Mouse (Mus musculus): ENCODE results near the gene Tatdn3.

Tatdn3 gene

DNA sequence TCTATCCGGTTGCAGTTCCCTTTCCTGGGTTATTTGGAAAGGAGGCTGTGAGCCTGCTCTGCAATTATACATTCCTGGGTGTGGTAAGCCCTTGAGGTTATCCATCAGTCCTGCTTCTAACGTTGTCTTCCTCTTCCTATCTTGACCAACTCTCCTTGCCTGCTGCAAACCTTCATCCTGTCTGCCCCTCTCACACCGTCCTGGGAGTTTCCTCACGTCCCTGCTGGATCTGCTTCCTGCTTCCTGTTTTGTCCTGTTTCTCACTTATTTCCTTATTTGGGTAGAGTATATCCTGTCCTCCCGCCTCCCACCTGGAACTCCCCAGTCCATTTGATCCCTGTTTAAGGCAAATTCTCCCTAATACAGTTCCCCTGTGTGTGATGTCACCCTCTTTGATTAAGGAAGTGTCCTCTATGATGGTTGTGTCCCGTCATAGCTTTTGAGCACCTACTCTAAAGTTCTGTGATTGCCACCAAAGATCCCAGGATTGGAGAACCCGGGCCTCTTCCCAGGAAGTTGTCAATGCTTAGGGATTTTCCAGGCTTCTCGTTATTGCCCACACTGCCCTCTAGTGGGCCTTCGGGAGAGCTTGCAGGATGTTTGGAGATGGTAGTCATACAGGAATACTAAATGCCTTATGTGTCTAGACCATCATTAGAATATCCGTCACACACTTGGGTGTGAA, 12.6 kb upstream of the Tatdn3 start:
- peak; percentile 94 for DNase-seq (ENCODE audit: low read depth, low spot score)

DNA sequence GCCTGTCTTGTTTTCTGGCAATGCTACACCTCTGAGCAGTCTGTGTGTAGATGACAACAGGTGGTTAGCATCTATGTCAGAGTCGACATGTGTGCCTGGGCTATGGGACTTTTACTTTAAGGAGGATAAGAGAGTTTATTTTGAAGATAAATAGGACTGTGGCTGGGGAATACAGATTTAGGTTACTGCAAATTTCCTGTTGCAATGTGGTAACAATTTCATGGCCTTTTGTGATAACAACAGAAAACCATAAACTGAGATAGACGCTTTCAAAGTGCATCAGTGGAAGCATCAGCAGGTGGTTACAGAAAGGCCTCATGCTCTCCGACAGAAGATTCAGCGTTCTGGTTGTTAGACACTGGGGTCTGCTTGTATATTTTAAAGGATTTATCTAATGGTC, 10.8 kb upstream of the Tatdn3 start:
- no peak for DNase-seq (ENCODE audit: low read depth, low spot score)

DNA sequence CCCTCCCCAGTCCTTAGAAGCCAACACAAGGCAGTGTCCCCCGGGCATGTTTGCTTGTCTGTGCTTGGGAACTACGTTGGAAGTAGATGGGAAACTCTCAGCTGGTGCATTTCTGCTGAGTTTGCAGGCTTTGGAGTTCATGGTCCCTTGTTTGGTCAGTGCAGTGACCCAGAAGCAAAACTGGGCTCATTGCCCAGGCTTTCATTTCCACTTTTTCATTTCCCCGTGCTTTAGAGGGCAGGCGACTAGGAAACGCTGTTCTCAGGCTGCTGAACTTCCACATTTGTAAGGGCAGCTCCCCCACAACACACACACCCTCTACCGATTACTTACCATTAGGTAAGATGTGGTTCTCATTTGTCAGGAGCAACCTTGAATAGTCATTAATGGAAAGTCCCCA, 10.3 kb upstream of the Tatdn3 start:
- DNase-seq (ENCODE audit: low read depth, low spot score): no peak

DNA sequence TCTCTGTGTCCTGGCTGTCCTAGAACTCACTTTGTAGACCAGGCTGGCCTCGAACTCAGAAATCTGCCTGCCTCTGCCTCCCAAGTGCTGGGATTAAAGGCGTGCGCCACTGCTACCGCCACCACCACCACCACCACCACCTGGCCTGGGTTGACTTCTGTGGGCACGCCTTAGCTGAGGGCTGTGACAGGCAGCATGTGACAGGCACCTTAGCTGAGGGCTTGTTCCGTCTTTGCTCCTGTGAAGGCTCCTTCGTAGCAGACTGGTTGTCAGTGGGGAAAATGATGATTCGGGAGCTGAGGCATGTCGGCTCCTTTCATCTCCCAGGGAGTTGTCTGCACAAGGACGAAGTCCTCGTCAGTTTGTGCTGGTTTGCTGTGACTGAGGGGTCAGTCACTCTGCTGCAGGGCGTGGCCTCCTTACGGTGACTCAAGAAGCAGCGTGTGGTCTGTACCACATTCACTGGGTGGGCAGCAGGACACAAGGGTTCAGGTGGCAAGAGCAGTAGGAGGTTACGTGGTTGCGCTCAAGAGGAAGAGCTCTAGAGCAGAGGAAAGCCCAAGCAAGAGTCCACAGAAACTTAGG, 9.7 kb upstream of the Tatdn3 start:
- DNase-seq (ENCODE audit: low read depth, low spot score): no peak

DNA sequence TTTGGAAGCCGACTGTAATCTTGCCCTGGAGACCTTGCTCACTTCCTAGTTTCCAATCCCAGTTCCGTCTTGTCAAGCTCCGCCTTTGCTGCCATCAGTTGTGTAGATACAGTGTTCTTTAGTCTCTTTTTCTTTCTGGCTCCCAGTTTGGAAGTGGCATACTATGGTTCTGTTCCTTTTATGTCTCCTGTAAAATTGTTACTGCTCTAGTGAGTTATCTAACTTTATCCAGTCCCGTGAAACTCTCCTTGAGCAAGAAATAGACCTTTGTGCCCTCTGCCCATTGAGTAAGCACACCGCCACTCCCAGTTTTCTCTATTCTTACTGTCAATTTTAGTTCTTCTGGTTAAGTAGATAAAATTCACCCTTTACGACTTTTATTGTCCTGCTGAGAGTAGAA, 8.9 kb upstream of the Tatdn3 start:
- DNase-seq (ENCODE audit: low read depth, low spot score): no peak

DNA sequence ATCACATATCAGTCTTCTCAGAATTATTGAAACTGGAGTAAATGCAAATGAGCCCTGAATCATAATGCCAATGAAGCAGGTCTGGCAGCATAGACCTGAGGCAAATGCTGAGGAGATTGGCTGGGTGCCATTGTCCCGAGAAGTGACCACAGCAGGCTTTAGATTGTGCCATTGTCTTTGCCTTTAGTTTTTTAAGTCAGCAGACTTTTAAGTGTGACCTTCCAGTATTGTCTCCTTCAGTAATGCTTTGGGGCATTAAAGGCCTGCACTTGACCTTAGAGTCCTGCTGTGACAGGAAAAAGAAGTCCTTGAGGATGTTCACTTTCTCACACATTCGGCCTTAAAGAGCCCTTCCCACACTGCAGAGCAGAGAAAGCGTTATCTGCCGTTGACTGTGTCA, 7.5 kb upstream of the Tatdn3 start:
- DNase-seq (ENCODE audit: low read depth, low spot score): no peak

DNA sequence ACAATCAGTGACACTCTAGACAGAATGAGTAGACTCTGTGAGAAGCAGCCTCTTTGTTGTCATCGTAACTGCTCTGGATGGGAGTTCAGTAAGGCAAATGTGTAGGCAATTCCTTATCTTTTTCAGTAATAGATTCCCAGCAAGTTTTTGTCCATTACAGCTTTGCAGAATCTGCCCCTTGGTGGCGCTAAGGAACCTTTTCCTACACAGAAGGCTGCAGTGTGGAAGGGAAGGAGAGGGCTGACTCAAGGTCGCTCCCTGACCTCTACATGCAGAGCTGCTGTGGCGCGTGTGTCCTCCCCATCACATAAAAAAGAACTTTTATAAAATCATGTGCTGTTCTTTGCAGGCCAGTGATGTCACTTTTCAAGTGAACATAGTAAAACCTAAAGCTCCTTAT, 5.6 kb upstream of the Tatdn3 start:
- DNase-seq (ENCODE audit: low read depth, low spot score): peak; percentile 61

DNA sequence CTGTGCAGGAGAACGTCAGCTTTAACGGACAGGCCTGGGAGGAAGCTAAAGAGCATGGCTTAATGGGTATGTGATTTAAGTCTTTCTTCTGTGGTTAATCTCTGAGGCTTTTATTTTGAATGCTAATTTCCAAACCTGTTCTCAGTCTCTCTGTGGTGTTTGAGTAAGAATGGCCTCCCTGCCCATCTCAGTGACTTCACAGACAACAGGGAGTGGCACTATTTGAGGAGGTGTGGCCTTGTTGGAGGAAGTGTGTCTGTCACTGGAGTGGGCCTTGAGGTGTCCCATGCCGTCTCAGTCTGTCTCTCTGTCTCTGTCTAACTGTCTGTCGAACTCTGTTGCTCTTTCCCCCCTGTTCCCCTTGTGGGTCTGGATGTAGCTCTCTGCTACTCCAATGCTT, 2.5 kb upstream of the Tatdn3 start:
- DNase-seq (ENCODE audit: low read depth, low spot score): no peak

DNA sequence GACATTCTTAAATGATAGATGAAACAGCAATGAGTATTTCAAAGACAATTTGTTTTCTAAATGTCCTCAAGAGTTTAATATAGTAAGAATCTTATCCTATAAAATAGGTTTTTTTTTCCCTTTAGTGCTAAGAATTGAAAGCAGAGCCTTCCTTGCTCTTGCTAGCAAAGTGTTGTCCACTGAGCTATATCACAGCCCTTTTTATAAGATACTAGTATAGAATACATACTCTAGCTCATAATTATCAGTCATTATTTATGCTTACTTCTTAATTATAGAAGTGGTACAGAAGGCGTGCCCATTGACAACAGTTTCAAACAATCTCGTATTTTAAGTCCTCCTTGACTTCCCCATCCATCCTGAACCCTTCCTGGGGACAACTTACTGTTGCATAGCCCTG, 1.8 kb upstream of the Tatdn3 start:
- DNase-seq (ENCODE audit: low read depth, low spot score): no peak

DNA sequence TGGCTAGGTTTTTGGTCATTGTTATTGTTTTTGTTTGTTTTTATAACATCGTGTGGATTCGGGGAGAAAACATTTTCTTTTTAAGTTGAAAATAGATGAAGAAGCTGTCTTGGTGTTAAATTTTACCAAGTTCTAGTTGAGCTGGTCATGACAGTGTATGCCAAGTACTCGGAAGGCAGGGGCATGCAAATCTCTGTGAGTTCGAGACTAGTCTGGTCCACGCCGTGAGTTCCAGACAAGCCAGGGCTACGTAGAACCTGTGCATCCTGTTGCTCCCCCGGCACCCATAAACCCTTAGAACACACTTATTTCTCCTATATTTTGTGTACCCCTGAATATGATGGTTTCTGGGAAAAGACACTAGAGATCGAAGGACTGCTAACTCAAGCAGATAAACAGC, 968 bp upstream of the Tatdn3 start:
- no peak for DNase-seq (ENCODE audit: low read depth, low spot score)

DNA sequence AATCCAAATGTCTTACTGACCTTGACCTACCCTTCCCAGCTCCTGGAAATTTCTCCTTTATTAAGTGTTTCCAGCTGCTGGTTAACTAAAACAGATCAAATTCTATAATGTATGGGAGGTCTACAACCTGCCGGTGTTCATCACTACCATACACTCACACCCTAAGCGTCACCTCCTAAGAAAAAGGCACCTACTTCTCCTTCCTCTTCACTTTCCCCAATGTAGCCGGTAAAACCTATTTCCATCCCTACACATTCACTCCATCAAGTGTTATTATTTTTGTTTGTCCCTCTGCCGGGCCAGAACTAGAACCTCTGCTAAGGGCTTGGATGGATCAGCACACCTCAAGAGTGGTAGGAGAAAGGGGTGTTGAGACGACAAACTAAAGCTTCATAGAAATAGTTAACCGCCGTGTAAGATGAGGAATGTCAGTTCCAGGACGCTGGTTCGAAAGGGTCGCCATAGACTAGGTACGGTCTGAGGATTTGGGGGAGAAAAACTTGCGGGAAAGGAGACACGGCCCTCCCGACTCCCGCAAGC, 421 bp downstream of the Tatdn3 start:
- no peak for DNase-seq (ENCODE audit: low read depth, low spot score)

DNA sequence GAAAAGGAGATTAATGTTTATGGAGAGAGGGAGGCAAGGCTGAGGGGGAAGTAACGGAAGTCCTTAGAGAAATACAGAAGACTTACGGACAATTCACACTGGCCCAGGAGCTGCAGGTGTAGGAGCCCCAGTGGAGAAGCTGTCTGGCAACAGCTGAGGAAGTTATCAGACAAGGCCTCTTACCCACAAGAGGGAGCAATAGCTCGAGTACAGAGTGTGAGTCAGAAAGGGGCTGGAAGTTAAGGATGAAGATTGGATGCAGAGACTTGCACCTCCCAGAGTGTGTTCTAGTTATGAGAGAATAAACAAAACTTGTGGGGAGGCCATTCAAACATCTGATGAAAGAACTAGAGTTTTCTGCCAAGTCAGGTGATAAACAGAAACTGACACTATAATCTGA, 5.3 kb downstream of the Tatdn3 start:
- peak; percentile 71 for DNase-seq (ENCODE audit: low read depth, low spot score)

DNA sequence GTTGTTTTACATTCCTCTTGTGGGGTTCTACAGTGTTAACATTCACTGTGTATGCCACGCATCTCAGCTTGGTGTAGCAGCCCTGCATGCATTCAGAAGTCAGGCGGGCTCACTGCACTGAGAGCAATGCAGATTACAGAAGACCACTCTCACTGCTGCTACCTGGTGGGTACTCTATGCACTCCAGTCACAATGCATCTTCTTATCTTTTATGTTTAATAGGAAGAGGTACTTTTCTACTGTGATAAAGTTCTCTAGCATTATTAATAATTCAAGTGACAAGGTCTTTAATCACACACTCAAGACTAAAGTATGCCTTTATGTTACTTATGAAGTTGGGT, 7.2 kb downstream of the Tatdn3 start:
- peak; percentile 66 for DNase-seq (ENCODE audit: low read depth, low spot score)

DNA sequence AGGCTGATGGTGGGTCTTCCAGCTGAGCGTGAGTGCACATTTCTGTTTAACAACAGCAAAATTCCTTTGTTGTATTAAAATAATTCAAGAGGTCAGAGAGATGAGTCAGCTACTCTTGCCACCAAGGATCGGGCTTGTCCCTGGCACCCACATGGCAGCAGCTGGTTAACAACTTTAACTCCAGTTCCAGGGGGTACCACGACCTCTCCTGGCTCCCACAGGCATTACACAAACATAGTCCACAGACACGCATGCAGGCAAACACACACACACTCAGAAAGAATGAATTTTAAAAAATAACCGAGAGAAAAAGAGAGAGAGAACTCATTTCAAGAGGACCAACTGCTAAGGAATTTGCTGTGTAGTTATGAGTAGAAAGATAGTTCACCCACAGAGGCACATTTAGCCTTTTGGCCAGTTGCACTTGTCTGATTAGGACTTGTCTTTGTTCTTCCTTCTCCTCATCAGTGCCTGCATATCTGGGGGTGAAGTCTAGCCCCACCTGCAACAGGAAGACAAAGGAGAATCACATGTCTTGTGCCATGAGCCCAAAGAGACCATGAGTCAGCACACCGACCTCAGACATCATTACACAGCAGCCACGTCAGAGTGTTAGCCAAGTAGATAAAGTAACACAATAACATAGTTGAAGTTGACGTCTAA, 7.7 kb downstream of the Tatdn3 start:
- peak; percentile 65 for DNase-seq (ENCODE audit: low read depth, low spot score)

DNA sequence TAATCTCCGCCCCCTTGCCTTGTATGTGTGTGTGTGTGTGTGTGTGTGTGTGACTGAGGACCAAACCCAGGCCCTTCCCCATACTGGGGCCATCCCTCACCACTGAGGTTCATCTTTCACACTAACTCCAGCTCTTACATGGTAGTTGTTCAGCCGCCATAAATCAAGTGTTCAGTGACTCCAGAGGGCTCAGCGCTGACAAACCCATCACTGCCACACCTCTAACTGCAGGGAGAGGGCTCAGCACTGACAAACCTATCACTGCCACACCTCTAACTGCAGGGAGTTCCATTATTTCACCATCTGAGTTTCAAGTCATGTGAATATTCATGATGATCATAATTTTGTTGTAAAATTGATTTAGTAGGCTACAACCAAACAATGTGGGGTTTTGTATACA, 9.2 kb downstream of the Tatdn3 start:
- no peak for DNase-seq (ENCODE audit: low read depth, low spot score)

DNA sequence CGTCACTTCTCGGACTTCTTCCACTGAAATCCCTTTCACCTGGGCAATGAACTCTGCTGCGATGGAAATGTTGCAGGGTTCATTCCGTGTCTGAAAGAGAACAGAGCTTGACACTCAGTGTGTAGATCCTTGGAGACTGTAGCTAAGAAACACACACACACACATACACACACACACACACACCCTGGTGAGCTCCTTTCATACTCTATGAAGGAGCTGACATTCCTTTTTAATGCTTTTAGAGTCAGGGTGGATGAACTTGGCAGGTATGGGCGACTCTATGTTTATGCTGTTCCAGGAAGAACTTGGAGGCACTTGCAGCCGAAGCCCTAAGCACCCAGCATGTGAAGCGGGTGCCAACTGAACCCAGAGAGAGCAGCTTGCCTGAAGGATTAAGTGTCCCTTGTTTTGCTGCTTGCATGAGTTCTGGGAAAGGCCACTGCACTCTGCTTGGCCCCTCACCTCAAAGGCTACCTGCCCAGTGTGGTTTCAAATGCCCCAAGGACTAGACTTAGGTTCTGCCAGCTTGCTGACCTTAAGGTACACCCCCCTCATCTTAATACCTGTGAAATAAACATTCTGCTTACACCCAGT, 16.4 kb downstream of the Tatdn3 start:
- no peak for DNase-seq (ENCODE audit: low read depth, low spot score)

DNA sequence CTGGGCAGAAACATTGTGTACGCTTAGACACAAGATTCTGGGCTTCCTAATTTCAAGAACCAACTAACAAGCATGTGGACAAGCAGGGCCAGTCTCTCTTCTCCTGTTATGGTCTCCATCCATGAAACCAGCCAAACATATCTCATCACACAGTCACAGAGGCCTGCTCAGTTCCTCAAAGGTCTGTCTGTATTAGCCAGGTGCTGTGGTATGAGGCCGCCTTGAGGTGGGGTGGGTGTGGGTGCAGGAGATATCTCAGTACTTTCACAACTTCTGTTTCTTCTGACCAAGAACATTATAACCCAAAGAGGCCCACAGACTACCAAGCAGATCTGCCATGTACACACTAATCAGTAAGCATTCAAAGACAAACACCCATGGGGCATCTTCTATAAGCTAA, 17.5 kb downstream of the Tatdn3 start:
- DNase-seq (ENCODE audit: low read depth, low spot score): no peak

DNA sequence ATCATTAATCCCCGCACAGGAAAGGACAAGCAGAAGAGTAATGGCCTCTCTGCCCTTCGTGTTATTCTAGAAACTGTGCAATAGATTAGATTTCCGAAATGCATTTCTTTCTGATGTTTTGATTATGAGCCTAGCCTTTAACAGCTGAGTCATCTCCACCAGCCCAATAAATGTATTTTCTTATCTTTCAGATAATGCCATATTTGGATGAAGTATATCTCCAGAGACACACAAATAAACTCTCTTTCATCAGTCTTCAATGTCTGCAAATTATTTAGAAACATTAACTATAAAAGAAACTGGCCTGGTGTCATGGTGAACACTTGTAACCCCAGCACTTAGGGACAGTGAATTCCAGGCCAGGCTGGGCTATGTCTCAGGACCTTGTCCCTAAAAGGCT, 20.0 kb downstream of the Tatdn3 start:
- DNase-seq (ENCODE audit: low read depth, low spot score): peak; percentile 14

DNA sequence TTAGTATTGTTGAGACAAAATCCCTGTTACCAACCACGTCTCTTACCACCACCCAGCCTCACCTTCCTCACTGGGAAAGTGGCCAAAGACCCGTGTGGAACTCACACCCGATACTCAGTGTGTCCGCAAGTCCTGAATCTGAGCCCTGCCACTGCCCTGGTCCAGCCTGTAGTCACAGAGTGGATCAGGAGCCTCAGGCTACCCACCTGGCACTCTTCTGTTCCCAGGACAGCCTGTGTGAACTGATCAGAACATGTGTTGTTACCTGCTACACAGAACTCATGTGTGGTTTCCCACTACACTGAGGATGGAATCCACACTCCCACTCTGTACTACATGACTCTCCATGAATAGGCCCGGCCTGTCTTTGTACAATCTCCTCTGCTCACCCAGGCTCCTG, 20.6 kb downstream of the Tatdn3 start:
- no peak for DNase-seq (ENCODE audit: low read depth, low spot score)

DNA sequence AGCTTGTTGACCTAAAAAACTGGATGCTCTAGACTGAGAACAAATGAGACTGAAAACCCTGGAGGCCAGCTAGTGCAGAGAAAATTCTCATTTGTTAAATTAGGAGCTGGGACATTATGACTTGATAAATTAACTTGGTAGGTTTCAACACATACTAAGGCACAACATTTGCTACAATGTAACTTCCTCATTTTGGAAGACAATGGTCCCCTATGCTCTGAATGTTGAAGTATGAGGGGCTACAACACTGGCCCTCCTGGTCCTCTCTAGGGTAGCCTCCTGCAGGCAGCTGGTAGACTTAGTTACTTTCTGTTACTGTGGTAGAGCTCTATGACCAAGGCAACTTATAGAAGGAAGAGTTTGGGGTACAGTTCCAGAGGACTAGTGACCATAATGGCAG, 21.4 kb downstream of the Tatdn3 start:
- no peak for DNase-seq (ENCODE audit: low read depth, low spot score)

DNA sequence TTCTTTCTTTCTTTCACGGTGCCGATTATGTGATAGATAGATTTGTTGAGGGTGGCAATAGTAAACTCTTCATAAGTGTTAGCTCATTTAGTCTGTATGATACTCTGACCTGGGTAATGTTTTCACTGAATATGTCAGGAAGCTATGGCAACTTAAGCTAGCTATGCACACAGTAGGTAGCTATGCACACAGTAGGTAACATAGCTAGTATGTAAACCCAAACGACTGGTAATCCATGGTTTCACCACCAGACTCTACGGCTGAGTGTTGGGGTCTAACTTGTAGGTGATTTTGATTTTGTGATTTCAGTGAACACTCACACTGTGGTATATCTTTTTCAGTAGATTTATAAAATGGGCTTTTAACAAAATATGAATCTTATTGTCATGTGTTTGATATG, 24.7 kb downstream of the Tatdn3 start:
- no peak for DNase-seq (ENCODE audit: low read depth, low spot score)

DNA sequence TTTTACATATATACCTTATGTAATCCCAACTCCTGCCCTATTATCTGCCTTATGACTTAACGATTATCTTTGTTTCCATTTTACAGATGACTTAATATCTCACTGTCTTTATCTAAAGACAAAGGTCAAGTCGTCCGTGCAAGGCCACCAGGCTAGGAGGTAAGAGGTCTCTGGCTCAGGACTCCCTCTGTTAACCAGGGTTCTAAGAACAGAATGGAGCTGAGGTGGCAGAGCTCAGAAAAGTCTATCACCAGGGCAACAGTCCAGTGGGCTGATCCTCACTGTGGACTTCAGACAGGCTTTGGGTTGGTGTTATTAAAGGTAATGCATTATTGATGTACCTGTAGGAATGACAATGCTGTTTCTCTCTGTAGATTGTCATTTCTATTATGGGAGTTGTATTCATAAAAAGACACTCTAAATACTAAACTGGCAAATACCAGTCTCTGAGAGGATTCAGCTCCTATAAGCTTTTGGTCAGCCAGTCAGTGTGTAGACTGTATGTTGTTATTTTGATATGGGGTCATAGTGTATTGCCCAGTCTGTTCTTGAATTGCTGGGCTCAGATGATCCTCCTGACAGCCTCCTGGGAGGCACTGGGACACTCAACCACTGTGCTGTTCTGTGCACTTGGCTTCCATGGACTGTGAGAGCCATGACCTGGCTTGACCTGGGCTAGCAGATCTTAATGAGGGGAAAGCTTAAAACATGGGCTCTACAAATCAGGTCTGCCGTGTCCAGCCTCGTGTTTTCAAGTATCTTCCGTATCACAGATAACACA, 26.0 kb downstream of the Tatdn3 start, which contains the start of gene Spata45:
TSS of gene Spata45 (plus strand) at position 86 of the 781 bp plus-strand sequence.
- DNase-seq (ENCODE audit: low read depth, low spot score): no peak

Measured in 3T3-L1 (cell line).